Mouse (Mus musculus) MEL (cell line): Measurements from ENCODE around the gene Zfp142. TPM values are rescaled to one million over a fixed set of nuclear protein-coding genes. Genes with fewer than 3 reads are reported as not detected.

Experiments
- DNase-seq: peaks from one replicate; pipeline ENCODE4 v3.0.0; 2011; ENCODE audit warnings: low read depth, low spot score
- H3K27ac ChIP-seq: 2 replicates; pipeline ENCODE4 v1.5.1; 2012; ENCODE audit warnings: low read depth, mild to moderate bottlenecking, control low read depth, low read length, moderate library complexity; ENCODE audit not compliant: control insufficient read depth
- H3K27me3 ChIP-seq, 2 experiments: fragments of 150-350 bp in 1 of 2; sonication (generic) in 1 of 2; 2 replicates each; pipeline ENCODE4 v1.6.1; 2012; ENCODE audit warnings: low read length in 2 of 2, mild to moderate bottlenecking in 2 of 2, improper control_type of control experiment in 1 of 2, moderate library complexity in 1 of 2; ENCODE audit not compliant: insufficient read depth in 2 of 2, control insufficient read depth in 1 of 2
- H3K36me3 ChIP-seq, 2 experiments: 2 replicates each; pipeline ENCODE4 v1.6.1; 2012 to 2014; ENCODE audit warnings: low read length in 2 of 2, improper control_type of control experiment in 1 of 2, inconsistent platforms in 1 of 2, mild to moderate bottlenecking in 1 of 2; ENCODE audit not compliant: insufficient read depth in 2 of 2, control insufficient read depth in 1 of 2
- H3K4me1 ChIP-seq, 2 experiments: fragments of 150-350 bp in 1 of 2; sonication (generic) in 1 of 2; 2 replicates each; pipeline ENCODE4 v1.6.1; 2012; ENCODE audit warnings: low read length in 2 of 2, improper control_type of control experiment in 1 of 2, mild to moderate bottlenecking in 1 of 2; ENCODE audit not compliant: insufficient read depth in 2 of 2, control insufficient read depth in 1 of 2
- H3K4me3 ChIP-seq, 2 experiments: fragments of 150-350 bp in 1 of 2; sonication (generic) in 1 of 2; 2 replicates each; pipeline ENCODE4 v1.5.1; 2012; ENCODE audit warnings: low read depth in 2 of 2, low read length in 2 of 2, mild to moderate bottlenecking in 2 of 2, moderate library complexity in 2 of 2, control low read depth in 1 of 2, improper control_type of control experiment in 1 of 2; ENCODE audit not compliant: control insufficient read depth in 1 of 2, insufficient read depth in 1 of 2
- H3K79me2 ChIP-seq: 2 replicates; pipeline ENCODE4 v1.6.1; 2012; ENCODE audit warnings: mild to moderate bottlenecking, low read length, moderate library complexity; ENCODE audit not compliant: control insufficient read depth, poor library complexity, insufficient read depth
- H3K9ac ChIP-seq: 2 replicates; pipeline ENCODE4 v1.6.1; 2012; ENCODE audit warnings: low read depth, mild to moderate bottlenecking, control low read depth, low read length, moderate library complexity; ENCODE audit not compliant: control insufficient read depth, poor library complexity, severe bottlenecking
- H3K9me3 ChIP-seq: fragments of 150-350 bp; sonication (generic); replicated peaks from 2 replicates; pipeline ENCODE4 v1.6.1; 2012; ENCODE audit warnings: mild to moderate bottlenecking, low read length, improper control_type of control experiment, moderate library complexity; ENCODE audit not compliant: insufficient read depth
- BHLHE40 ChIP-seq: IDR thresholded peaks from 2 replicates; pipeline ENCODE4 v1.6.1; 2012; ENCODE audit warnings: low read depth, mild to moderate bottlenecking, inconsistent platforms, low read length, improper control_type of control experiment, borderline replicate concordance
- E2F4 ChIP-seq: IDR thresholded peaks from 2 replicates; pipeline ENCODE4 v1.6.1; 2011; ENCODE audit warnings: low read depth, low read length, improper control_type of control experiment, borderline replicate concordance
- ELF1 ChIP-seq: IDR thresholded peaks from 2 replicates; pipeline ENCODE4 v1.6.1; 2014; ENCODE audit warnings: low read depth, mild to moderate bottlenecking, inconsistent platforms, low read length, improper control_type of control experiment, moderate library complexity
- EP300 ChIP-seq, 2 experiments: IDR thresholded peaks; 2 replicates each; pipeline ENCODE4 v1.6.1; 2011; ENCODE audit warnings: improper control_type of control experiment in 2 of 2, low read length in 2 of 2, low read depth in 1 of 2, mild to moderate bottlenecking in 1 of 2
- ETS1 ChIP-seq: IDR thresholded peaks from 2 replicates; pipeline ENCODE4 v1.6.1; 2012; ENCODE audit warnings: low read depth, mild to moderate bottlenecking, inconsistent platforms, low read length, improper control_type of control experiment, moderate library complexity
- GABPA ChIP-seq: IDR thresholded peaks from 2 replicates; pipeline ENCODE4 v1.6.1; 2012; ENCODE audit warnings: low read depth, mild to moderate bottlenecking, inconsistent platforms, low read length, improper control_type of control experiment, moderate library complexity
- JUND ChIP-seq: IDR thresholded peaks from 2 replicates; pipeline ENCODE4 v1.6.1; 2011; ENCODE audit warnings: low read depth, mild to moderate bottlenecking, improper control_type of control experiment, low read length
- KAT2A ChIP-seq: conservative IDR thresholded peaks from 2 replicates; pipeline ENCODE4 v1.6.1; 2012; ENCODE audit warnings: low read depth, low read length, improper control_type of control experiment, inconsistent platforms
- MAFK ChIP-seq: IDR thresholded peaks from 2 replicates; pipeline ENCODE4 v1.6.1; 2011; ENCODE audit warnings: low read depth, mild to moderate bottlenecking, low read length, improper control_type of control experiment, borderline replicate concordance
- MAZ ChIP-seq: IDR thresholded peaks from 2 replicates; pipeline ENCODE4 v1.6.1; 2012; ENCODE audit warnings: low read depth, mild to moderate bottlenecking, inconsistent platforms, low read length, improper control_type of control experiment
- NELFE ChIP-seq: IDR thresholded peaks from 2 replicates; pipeline ENCODE4 v1.6.1; 2011; ENCODE audit warnings: low read depth, low read length, improper control_type of control experiment
- NRF1 ChIP-seq: IDR thresholded peaks from 2 replicates; pipeline ENCODE4 v1.6.1; 2014; ENCODE audit warnings: low read depth, mild to moderate bottlenecking, inconsistent platforms, low read length, improper control_type of control experiment, moderate library complexity; ENCODE audit not compliant: poor library complexity, insufficient read depth, severe bottlenecking
- POLR2A ChIP-seq, 2 experiments: IDR thresholded peaks; 2 replicates each; pipeline ENCODE4 v1.6.1; 2011 to 2012; ENCODE audit warnings: low read length in 2 of 2, mild to moderate bottlenecking in 2 of 2, control low read depth in 1 of 2, improper control_type of control experiment in 1 of 2, low read depth in 1 of 2, moderate library complexity in 1 of 2; ENCODE audit not compliant: control insufficient read depth in 1 of 2, insufficient read depth in 1 of 2, poor library complexity in 1 of 2
- RAD21 ChIP-seq: IDR thresholded peaks from 2 replicates; pipeline ENCODE4 v1.6.1; 2011; ENCODE audit warnings: mild to moderate bottlenecking, low read depth, low read length, improper control_type of control experiment
- SIN3A ChIP-seq: IDR thresholded peaks from 2 replicates; pipeline ENCODE4 v1.6.1; 2012; ENCODE audit warnings: low read length, improper control_type of control experiment, inconsistent platforms
- SMC3 ChIP-seq: IDR thresholded peaks from 2 replicates; pipeline ENCODE4 v1.6.1; 2011; ENCODE audit warnings: low read depth, low read length, improper control_type of control experiment
- UBTF ChIP-seq: IDR thresholded peaks from 2 replicates; pipeline ENCODE4 v1.6.1; 2012; ENCODE audit warnings: low read depth, mild to moderate bottlenecking, inconsistent platforms, low read length, improper control_type of control experiment, moderate library complexity, borderline replicate concordance; ENCODE audit not compliant: insufficient read depth
- ZC3H11A ChIP-seq: IDR thresholded peaks from 2 replicates; pipeline ENCODE4 v1.6.1; 2012; ENCODE audit warnings: low read depth, mild to moderate bottlenecking, inconsistent platforms, low read length, improper control_type of control experiment
- ZKSCAN1 ChIP-seq: IDR thresholded peaks from 2 replicates; pipeline ENCODE4 v1.6.1; 2012; ENCODE audit warnings: low read depth, mild to moderate bottlenecking, inconsistent platforms, low read length, improper control_type of control experiment, moderate library complexity
- ZMIZ1 ChIP-seq: IDR thresholded peaks from 2 replicates; pipeline ENCODE4 v1.6.1; 2012; ENCODE audit warnings: low read depth, mild to moderate bottlenecking, inconsistent platforms, low read length, improper control_type of control experiment, moderate library complexity
- ZNF384 ChIP-seq: IDR thresholded peaks from 2 replicates; pipeline ENCODE4 v1.6.1; 2012; ENCODE audit warnings: low read depth, mild to moderate bottlenecking, inconsistent platforms, low read length, improper control_type of control experiment
- polyA plus RNA-seq, 2 experiments: library from polyadenylated mRNA; stranded (reverse) in 1 of 2; unstranded in 1 of 2; fragments of >175 nt in 1 of 2; fragments of >200 nt in 1 of 2; gene quantifications; 2 replicates each; pipeline versions ENCODE4 v1.2.1 to v1.2.4; 2012; ENCODE audit warnings: low replicate concordance in 2 of 2, low read depth in 1 of 2; ENCODE audit not compliant: insufficient read length in 2 of 2, insufficient read depth in 1 of 2, missing spikeins in 1 of 2
- total RNA-seq: library from RNA; depleted of rRNA; stranded (reverse); fragments of 300-350 nt; gene quantifications from 2 replicates; pipeline ENCODE4 v1.2.3, GENCODE M21; 2012

The Zfp142 gene
- total and polyA plus RNA-seq, 3 experiments = 10.6 to 21.8 TPM; not detected in 1

- no peaks in the 10 kb centered on the region for H3K79me2 ChIP-seq
- H3K27ac ChIP-seq = no peak overlapping the region
- H3K4me1 ChIP-seq = no peaks in the 10 kb centered on the region
- no peak overlapping the region for H3K4me3 ChIP-seq
- H3K9ac ChIP-seq = no peak overlapping the region
- H3K36me3 ChIP-seq = no peaks in the 10 kb centered on the region
- no peaks in the 10 kb centered on the region for H3K9me3 ChIP-seq
- TF ChIP-seq BHLHE40 = no peak
- no peak for TF ChIP-seq SIN3A
- no peak for TF ChIP-seq ZNF384
- TF ChIP-seq ZMIZ1 = no peak
- DNase-seq = no peak
- H3K27me3 ChIP-seq = peaks cover 5 to 6% of the 10 kb centered on the region in 2 experiments; a peak in 3 of 4 replicates
Measured at GRCm38 (mm10) chr1:74626076-74626475, 38.0 kb upstream of the Zfp142 start.

GRCm38 (mm10) chr1:74624183-74624582, 36.1 kb upstream of the Zfp142 start:
- Histone ChIP-seq H3K27me3 (peaks cover 5% of the 10 kb centered on the region in 2 experiments; a peak in 3 of 4 replicates), H3K4me3 (no peak overlapping the region), H3K36me3 (no peaks in the 10 kb centered on the region), H3K9ac (no peak overlapping the region), H3K79me2 (no peaks in the 10 kb centered on the region), H3K27ac (no peak overlapping the region), H3K9me3 (no peaks in the 10 kb centered on the region), H3K4me1 (no peaks in the 10 kb centered on the region)
- TF ChIP-seq MAFK (no peak), JUND (no peak), GABPA (no peak), ZKSCAN1 (no peak), MAZ (no peak), SMC3 (no peak), E2F4 (no peak), ELF1 (no peak), EP300 (IDR thresholded peaks at IDR 0.05; ENCODE audit: low read depth in 1 of 2, low read length in 2 of 2) (no peak), BHLHE40 (no peak), NRF1 (no peak), NELFE (no peak), UBTF (no peak), KAT2A (no peak), ZC3H11A (no peak), POLR2A (IDR thresholded peaks at IDR 0.05; ENCODE audit: control insufficient read depth in 1 of 2, insufficient read depth in 1 of 2, low read depth in 1 of 2, low read length in 2 of 2, poor library complexity in 1 of 2) (no peak), ETS1 (no peak), RAD21 (no peak)
- DNase-seq = no peak
